Mouse (Mus musculus) myocyte (in vitro differentiated cells): ENCODE results near the gene Rap1gap2.

ENCODE experiments used
- E2F4 ChIP-seq: IDR thresholded peaks from one replicate; pipeline ENCODE4 v1.6.1; 2011; ENCODE audit warnings: mild to moderate bottlenecking, control low read depth, moderate library complexity; ENCODE audit not compliant: insufficient read depth
- MYOD1 ChIP-seq, 3 experiments: IDR thresholded peaks; one replicate each; pipeline ENCODE4 v1.6.1; 2011; ENCODE audit warnings: control low read depth in 2 of 3, low read depth in 2 of 3, mild to moderate bottlenecking in 2 of 3, moderate library complexity in 1 of 3; ENCODE audit not compliant: insufficient read length in 2 of 3, control insufficient read depth in 1 of 3
- POLR2A ChIP-seq: IDR thresholded peaks from one replicate; pipeline ENCODE4 v1.6.1; 2011; ENCODE audit warnings: low read depth, mild to moderate bottlenecking, control low read depth, moderate library complexity; ENCODE audit not compliant: insufficient read length
- POLR2AphosphoS2 ChIP-seq: IDR thresholded peaks from one replicate; pipeline ENCODE4 v1.6.1; 2011; ENCODE audit warnings: low read depth, control low read depth; ENCODE audit not compliant: insufficient read length

GRCm38 (mm10) chr11:74575940-74576339, 34.8 kb downstream of the Rap1gap2 start:
- no peak for TF ChIP-seq POLR2A
- no peak for TF ChIP-seq E2F4
- TF ChIP-seq POLR2AphosphoS2: no peak
- no peak for TF ChIP-seq MYOD1 (IDR thresholded peaks at IDR 0.05; ENCODE audit: control insufficient read depth in 1 of 3, insufficient read length in 2 of 3, low read depth in 2 of 3)
